Mouse (Mus musculus): ENCODE measurements at regions not wholly inside any gene's neighbourhood (a gene's known extent, or its start where the extent isn't known, plus 50 kb on each side); places are given as distances from the start of the nearest gene placed in this dataset.

DNA sequence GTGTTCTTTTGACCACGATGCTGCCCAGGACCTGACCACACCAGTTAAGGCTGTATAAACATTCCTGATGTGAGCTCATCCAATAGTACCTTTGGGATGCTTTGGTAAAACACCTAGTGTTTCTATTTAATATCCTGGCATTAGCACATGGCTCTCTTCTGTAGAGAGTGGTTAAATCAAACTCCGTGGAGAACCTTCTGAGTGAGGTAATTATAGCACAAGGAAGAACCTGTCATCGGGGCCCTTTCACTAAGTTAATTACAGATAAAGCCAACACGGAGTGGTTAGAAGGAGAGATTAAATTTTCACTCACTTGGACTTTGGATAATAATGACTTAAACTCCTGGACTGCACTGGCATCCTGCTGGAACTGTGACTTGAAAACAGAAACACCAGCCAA, 133.8 kb upstream of the N6amt1 start:
- no peaks in the 10 kb centered on the region for H3K4me1 ChIP-seq (ENCODE audit: control insufficient read depth, insufficient read depth, low read length)
- H3K4me3 ChIP-seq (replicated peaks; ENCODE audit: low read depth, low read length), result no peak overlapping the region
- no peak for DNase-seq
- H3K36me3 ChIP-seq (ENCODE audit: control insufficient read depth, insufficient read depth, low read length), result no peaks in the 10 kb centered on the region
- ATAC-seq (ENCODE audit: low FRiP score, low TSS enrichment), result no peak
- no peak overlapping the region for H3K4me2 ChIP-seq (ENCODE audit: low read length)
- H3K9ac ChIP-seq (replicated peaks; ENCODE audit: low read length), result no peak overlapping the region
- no peaks in the 10 kb centered on the region for H3K9me3 ChIP-seq (ENCODE audit: control insufficient read depth, low read length)
- WGBS, result 79% methylated on average over 4 of the region's 4 CpGs
- H3K27me3 ChIP-seq (ENCODE audit: control insufficient read depth, insufficient read depth, low read length), result no peaks in the 10 kb centered on the region
- H3K27ac ChIP-seq (replicated peaks; ENCODE audit: low read depth, low read length), result no peak overlapping the region

DNA sequence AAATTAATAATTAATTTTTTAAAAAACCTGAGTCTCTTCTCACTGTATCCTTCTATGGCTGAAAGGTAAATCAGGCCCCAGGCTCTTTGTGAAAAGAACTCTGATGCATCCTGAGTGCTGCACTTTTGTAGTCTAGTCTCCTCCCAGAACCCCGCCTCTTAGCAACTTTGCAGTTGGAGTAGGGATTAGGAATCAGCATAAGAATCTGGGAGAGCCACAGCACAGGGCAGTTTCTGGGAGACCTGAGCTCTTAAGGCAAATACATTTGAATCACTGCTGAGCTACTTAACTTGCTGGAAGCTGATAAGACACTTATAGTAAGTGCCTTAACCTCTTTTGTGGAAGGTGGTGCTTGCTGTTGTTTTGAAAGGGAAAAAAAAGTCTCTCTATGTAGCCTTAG, 146.1 kb upstream of the N6amt1 start:
- Histone ChIP-seq H3K4me1 (ENCODE audit: control insufficient read depth, insufficient read depth, low read length) (no peaks in the 10 kb centered on the region), H3K4me2 (ENCODE audit: low read length) (no peak overlapping the region), H3K4me3 (replicated peaks; ENCODE audit: low read depth, low read length) (no peak overlapping the region), H3K9ac (replicated peaks; ENCODE audit: low read length) (no peak overlapping the region), H3K36me3 (ENCODE audit: control insufficient read depth, insufficient read depth, low read length) (no peaks in the 10 kb centered on the region), H3K27me3 (ENCODE audit: control insufficient read depth, insufficient read depth, low read length) (no peaks in the 10 kb centered on the region), H3K9me3 (ENCODE audit: control insufficient read depth, low read length) (no peaks in the 10 kb centered on the region), H3K27ac (replicated peaks; ENCODE audit: low read depth, low read length) (no peak overlapping the region)
- ATAC-seq (ENCODE audit: low FRiP score, low TSS enrichment) (no peak), DNase-seq (no peak)
- 30% methylated on average over 1 of the region's 1 CpGs for WGBS

GRCm38 (mm10) chr16:87190471-87190870, 163.5 kb upstream of the N6amt1 start:
- H3K9me3 ChIP-seq (ENCODE audit: control insufficient read depth, low read length), result no peaks in the 10 kb centered on the region
- no peaks in the 10 kb centered on the region for H3K36me3 ChIP-seq (ENCODE audit: control insufficient read depth, insufficient read depth, low read length)
- ATAC-seq (ENCODE audit: low FRiP score, low TSS enrichment) (no peak), DNase-seq (no peak)
- H3K27me3 ChIP-seq (ENCODE audit: control insufficient read depth, insufficient read depth, low read length), result no peaks in the 10 kb centered on the region
- no peak overlapping the region for H3K4me2 ChIP-seq (ENCODE audit: low read length)
- H3K4me3 ChIP-seq (replicated peaks; ENCODE audit: low read depth, low read length), result no peak overlapping the region
- WGBS, result 96% methylated on average over 4 of the region's 4 CpGs
- no peak overlapping the region for H3K27ac ChIP-seq (replicated peaks; ENCODE audit: low read depth, low read length)
- no peaks in the 10 kb centered on the region for H3K4me1 ChIP-seq (ENCODE audit: control insufficient read depth, insufficient read depth, low read length)
- no peak overlapping the region for H3K9ac ChIP-seq (replicated peaks; ENCODE audit: low read length)

GRCm38 (mm10) chr16:87188737-87189136, 165.2 kb upstream of the N6amt1 start:
- no peaks in the 10 kb centered on the region for H3K36me3 ChIP-seq (ENCODE audit: control insufficient read depth, insufficient read depth, low read length)
- H3K9me3 ChIP-seq (ENCODE audit: control insufficient read depth, low read length), result no peaks in the 10 kb centered on the region
- DNase-seq (no peak), ATAC-seq (ENCODE audit: low FRiP score, low TSS enrichment) (no peak)
- no peak overlapping the region for H3K4me2 ChIP-seq (ENCODE audit: low read length)
- H3K27me3 ChIP-seq (ENCODE audit: control insufficient read depth, insufficient read depth, low read length), result no peaks in the 10 kb centered on the region
- no peaks in the 10 kb centered on the region for H3K4me1 ChIP-seq (ENCODE audit: control insufficient read depth, insufficient read depth, low read length)
- H3K4me3 ChIP-seq (replicated peaks; ENCODE audit: low read depth, low read length), result no peak overlapping the region
- H3K27ac ChIP-seq (replicated peaks; ENCODE audit: low read depth, low read length), result no peak overlapping the region
- no peak overlapping the region for H3K9ac ChIP-seq (replicated peaks; ENCODE audit: low read length)
- WGBS, result 84% methylated on average over 2 of the region's 2 CpGs

- no peaks in the 10 kb centered on the region for H3K9me3 ChIP-seq (ENCODE audit: control insufficient read depth, low read length)
- no peaks in the 10 kb centered on the region for H3K4me1 ChIP-seq (ENCODE audit: control insufficient read depth, insufficient read depth, low read length)
- WGBS, result 34% methylated on average over 4 of the region's 4 CpGs
- H3K36me3 ChIP-seq (ENCODE audit: control insufficient read depth, insufficient read depth, low read length), result no peaks in the 10 kb centered on the region
- no peak overlapping the region for H3K4me2 ChIP-seq (ENCODE audit: low read length)
- no peak overlapping the region for H3K9ac ChIP-seq (replicated peaks; ENCODE audit: low read length)
- no peak overlapping the region for H3K27ac ChIP-seq (replicated peaks; ENCODE audit: low read depth, low read length)
- ATAC-seq (ENCODE audit: low FRiP score, low TSS enrichment) (0 out of 2 replicates have a peak, but pooled peaks have one; percentile 55), DNase-seq (peak; percentile 78)
- H3K27me3 ChIP-seq (ENCODE audit: control insufficient read depth, insufficient read depth, low read length), result no peaks in the 10 kb centered on the region
- H3K4me3 ChIP-seq (replicated peaks; ENCODE audit: low read depth, low read length), result no peak overlapping the region
Measured at GRCm38 (mm10) chr16:87172395-87172794, 181.6 kb upstream of the N6amt1 start.

DNA sequence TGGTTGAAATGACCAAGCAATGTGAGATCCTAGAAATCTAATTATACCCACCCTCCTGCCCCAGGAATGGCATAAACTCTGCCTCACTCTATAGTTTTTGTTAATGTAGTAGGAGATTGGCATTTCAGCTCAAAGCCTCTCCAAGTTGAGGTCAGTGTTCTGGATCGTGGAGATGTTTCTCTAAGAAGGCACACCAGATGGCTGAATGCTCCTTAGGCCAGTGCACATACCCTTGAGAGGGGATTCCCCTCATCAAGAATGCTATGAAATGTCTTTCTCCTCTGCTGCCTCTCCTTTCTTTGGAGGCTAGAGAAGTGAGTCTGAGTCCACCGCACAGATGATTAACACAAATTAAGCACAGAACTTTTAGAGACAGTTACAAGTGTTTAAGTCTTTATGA, 214.7 kb upstream of the N6amt1 start:
- Histone ChIP-seq H3K36me3 (ENCODE audit: control insufficient read depth, insufficient read depth, low read length) (no peaks in the 10 kb centered on the region), H3K27ac (replicated peaks; ENCODE audit: low read depth, low read length) (no peak overlapping the region), H3K4me3 (replicated peaks; ENCODE audit: low read depth, low read length) (no peak overlapping the region), H3K4me1 (ENCODE audit: control insufficient read depth, insufficient read depth, low read length) (no peaks in the 10 kb centered on the region), H3K4me2 (ENCODE audit: low read length) (no peak overlapping the region), H3K9me3 (ENCODE audit: control insufficient read depth, low read length) (no peaks in the 10 kb centered on the region), H3K9ac (replicated peaks; ENCODE audit: low read length) (no peak overlapping the region), H3K27me3 (ENCODE audit: control insufficient read depth, insufficient read depth, low read length) (no peaks in the 10 kb centered on the region)
- no peak for ATAC-seq (ENCODE audit: low FRiP score, low TSS enrichment)
- WGBS, result 93% methylated on average over 2 of the region's 2 CpGs
- DNase-seq, result no peak

- H3K4me1 ChIP-seq (ENCODE audit: control insufficient read depth, insufficient read depth, low read length), result no peaks in the 10 kb centered on the region
- no peaks in the 10 kb centered on the region for H3K9me3 ChIP-seq (ENCODE audit: control insufficient read depth, low read length)
- H3K27ac ChIP-seq (replicated peaks; ENCODE audit: low read depth, low read length), result no peak overlapping the region
- H3K36me3 ChIP-seq (ENCODE audit: control insufficient read depth, insufficient read depth, low read length), result no peaks in the 10 kb centered on the region
- WGBS, result 93% methylated on average over 1 of the region's 1 CpGs
- H3K27me3 ChIP-seq (ENCODE audit: control insufficient read depth, insufficient read depth, low read length), result no peaks in the 10 kb centered on the region
- no peak overlapping the region for H3K4me3 ChIP-seq (replicated peaks; ENCODE audit: low read depth, low read length)
- no peak overlapping the region for H3K9ac ChIP-seq (replicated peaks; ENCODE audit: low read length)
- no peak for ATAC-seq (ENCODE audit: low FRiP score, low TSS enrichment)
- no peak overlapping the region for H3K4me2 ChIP-seq (ENCODE audit: low read length)
- DNase-seq, result no peak
Measured at GRCm38 (mm10) chr16:87136503-87136902, 217.5 kb upstream of the N6amt1 start.

DNA sequence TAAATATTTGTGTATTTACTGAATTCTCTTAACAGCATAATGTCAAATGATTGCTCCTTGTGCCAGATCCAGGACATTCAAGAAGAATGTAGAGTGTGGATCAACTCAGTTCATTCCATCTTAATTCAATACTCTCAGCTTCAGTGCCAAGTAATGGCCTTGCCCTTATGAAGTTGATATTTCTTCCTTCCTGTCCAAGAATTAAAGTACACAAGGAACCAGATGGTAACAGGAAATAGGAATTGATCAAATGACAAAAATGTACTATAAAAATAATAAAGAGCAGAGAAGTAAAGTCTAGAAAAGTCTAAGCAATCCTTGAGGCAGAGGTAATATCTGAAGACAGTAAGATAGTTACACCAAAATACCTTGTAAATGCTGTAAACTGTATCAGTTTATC, 219.5 kb upstream of the N6amt1 start:
- H3K4me2 ChIP-seq (ENCODE audit: low read length), result no peak overlapping the region
- H3K9me3 ChIP-seq (ENCODE audit: control insufficient read depth, low read length), result no peaks in the 10 kb centered on the region
- no peak overlapping the region for H3K27ac ChIP-seq (replicated peaks; ENCODE audit: low read depth, low read length)
- no peak overlapping the region for H3K4me3 ChIP-seq (replicated peaks; ENCODE audit: low read depth, low read length)
- H3K4me1 ChIP-seq (ENCODE audit: control insufficient read depth, insufficient read depth, low read length), result no peaks in the 10 kb centered on the region
- no peak for DNase-seq
- H3K9ac ChIP-seq (replicated peaks; ENCODE audit: low read length), result no peak overlapping the region
- ATAC-seq (ENCODE audit: low FRiP score, low TSS enrichment), result no peak
- H3K36me3 ChIP-seq (ENCODE audit: control insufficient read depth, insufficient read depth, low read length), result no peaks in the 10 kb centered on the region
- H3K27me3 ChIP-seq (ENCODE audit: control insufficient read depth, insufficient read depth, low read length), result no peaks in the 10 kb centered on the region

GRCm38 (mm10) chr16:87133874-87134273, 220.1 kb upstream of the N6amt1 start:
- Histone ChIP-seq H3K9ac (replicated peaks; ENCODE audit: low read length) (no peak overlapping the region), H3K36me3 (ENCODE audit: control insufficient read depth, insufficient read depth, low read length) (no peaks in the 10 kb centered on the region), H3K27me3 (ENCODE audit: control insufficient read depth, insufficient read depth, low read length) (no peaks in the 10 kb centered on the region), H3K4me3 (replicated peaks; ENCODE audit: low read depth, low read length) (no peak overlapping the region), H3K9me3 (ENCODE audit: control insufficient read depth, low read length) (no peaks in the 10 kb centered on the region), H3K4me2 (ENCODE audit: low read length) (no peak overlapping the region), H3K4me1 (ENCODE audit: control insufficient read depth, insufficient read depth, low read length) (no peaks in the 10 kb centered on the region), H3K27ac (replicated peaks; ENCODE audit: low read depth, low read length) (no peak overlapping the region)
- ATAC-seq (ENCODE audit: low FRiP score, low TSS enrichment), result no peak
- DNase-seq, result no peak
- 95% methylated on average over 6 of the region's 6 CpGs for WGBS
